Mouse (Mus musculus): ENCODE data around the gene Tppp3.

The Tppp3 gene

GRCm38 (mm10) chr8:105488082-105488481 is 16.8 kb upstream of the Tppp3 start:
- DNase-seq (ENCODE audit: low read depth, low spot score): no peak

GRCm38 (mm10) chr8:105484392-105484791 is 13.1 kb upstream of the Tppp3 start:
- peak; percentile 77 for DNase-seq (ENCODE audit: low read depth, low spot score)

GRCm38 (mm10) chr8:105484030-105484368 is 12.7 kb upstream of the Tppp3 start:
- no peak for DNase-seq (ENCODE audit: low read depth, low spot score)

DNA sequence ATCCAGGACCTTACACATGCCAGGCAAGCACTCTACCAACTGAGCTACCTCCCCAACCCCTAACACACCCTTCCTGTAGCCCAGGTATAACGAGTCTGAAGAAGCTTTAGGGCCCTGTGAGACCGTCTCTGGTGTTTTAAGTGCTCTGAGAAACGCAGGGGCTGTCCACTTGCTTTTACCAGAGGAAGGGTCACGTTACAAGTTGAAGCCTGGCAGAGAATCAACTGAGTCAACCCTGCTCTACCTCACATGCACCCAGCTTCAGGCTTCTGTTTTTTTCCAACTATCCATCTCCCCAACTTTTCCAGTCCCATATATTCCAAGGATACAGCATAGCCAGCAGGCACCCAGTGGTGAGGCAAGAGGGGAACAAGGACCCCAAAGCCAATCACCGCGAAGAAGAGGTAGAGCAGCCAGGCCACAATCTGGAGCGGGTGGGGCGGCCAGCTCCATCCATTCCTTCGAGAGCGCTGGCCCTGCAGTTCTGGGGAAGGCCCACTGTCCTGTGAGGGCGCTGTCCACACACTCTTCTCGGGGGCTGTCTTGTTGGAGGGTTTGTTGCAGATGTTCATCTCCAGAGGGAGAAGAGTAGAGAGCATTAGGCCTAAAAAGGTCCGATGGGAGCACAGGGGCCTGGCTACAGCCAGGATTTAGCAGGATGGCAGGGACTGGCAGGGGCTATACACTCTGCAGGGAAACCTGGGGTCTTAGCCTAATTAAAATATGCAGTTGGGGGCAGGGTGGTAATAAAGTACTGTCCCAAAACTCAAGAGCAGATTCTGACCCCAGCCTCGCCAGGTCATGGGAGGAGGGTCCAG is 12.1 kb upstream of the Tppp3 start:
- DNase-seq (ENCODE audit: low read depth, low spot score): peak; percentile 67

DNA sequence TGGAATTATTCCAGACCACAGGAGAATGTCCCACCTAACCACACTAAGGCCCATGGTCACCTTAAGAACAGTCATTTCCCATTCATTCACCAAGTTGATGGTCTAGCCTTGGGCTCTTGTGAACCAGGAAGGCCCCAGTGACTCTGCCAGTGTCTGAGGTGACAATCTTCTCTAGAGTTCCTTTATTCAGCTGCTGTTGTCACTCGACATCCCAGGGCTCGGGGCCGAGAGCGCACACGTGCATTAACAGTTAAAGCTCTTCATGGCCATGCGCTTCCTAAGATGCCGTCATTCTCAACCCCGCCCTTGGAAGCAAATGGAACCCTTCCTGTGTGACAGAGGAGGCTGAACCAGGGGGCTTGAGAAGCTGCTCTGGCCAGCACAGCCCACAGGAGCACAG is 10.8 kb upstream of the Tppp3 start:
- no peak for DNase-seq (ENCODE audit: low read depth, low spot score)

GRCm38 (mm10) chr8:105481453-105481852 is 10.1 kb upstream of the Tppp3 start:
- DNase-seq (ENCODE audit: low read depth, low spot score): peak; percentile 73

GRCm38 (mm10) chr8:105481013-105481412 is 9.7 kb upstream of the Tppp3 start:
- no peak for DNase-seq (ENCODE audit: low read depth, low spot score)

DNA sequence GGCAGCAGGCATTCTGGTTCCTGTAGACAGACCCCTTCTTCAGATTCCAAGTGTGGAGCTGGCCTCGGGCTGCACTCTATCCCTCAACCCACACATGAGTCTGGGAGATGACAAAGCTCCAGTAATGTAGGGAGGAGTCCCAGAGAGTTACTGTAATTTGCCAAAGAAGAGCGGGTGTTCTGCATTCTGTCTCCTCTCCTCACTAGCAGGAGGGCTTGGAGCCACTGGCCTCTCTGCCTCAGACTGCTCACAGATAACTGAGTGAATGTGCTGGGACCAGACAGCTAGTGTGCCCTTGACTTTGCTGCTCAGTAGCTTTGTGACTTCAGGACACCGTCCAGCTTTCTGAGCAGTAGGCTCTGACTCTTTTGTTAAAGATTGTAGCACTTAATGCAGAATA is 6.5 kb upstream of the Tppp3 start:
- no peak for DNase-seq (ENCODE audit: low read depth, low spot score)

GRCm38 (mm10) chr8:105476628-105477413 is 5.5 kb upstream of the Tppp3 start:
- DNase-seq (ENCODE audit: low read depth, low spot score): peak; percentile 52

GRCm38 (mm10) chr8:105476161-105476560 is 4.8 kb upstream of the Tppp3 start:
- no peak for DNase-seq (ENCODE audit: low read depth, low spot score)

DNA sequence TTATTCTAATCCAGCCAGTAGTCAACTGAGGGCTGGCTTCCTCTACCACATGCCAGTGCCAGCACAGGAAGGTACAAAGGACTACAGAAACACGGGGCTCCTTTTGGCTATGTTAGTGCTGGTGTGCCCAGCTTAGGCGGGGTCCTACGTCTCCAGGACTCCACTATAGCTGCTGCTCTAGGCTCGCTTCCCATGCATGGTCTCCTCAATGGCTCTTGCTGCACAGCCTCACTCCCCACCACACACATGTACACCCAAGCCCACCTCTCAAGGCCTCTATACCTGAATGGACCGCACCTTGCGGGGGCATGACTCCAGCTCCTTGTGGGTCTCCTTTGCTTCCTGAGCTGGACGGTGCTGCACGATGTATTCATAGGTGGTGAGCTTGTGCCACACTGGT is 4.4 kb upstream of the Tppp3 start:
- no peak for DNase-seq (ENCODE audit: low read depth, low spot score)

- DNase-seq (ENCODE audit: low read depth, low spot score): no peak
Measured at GRCm38 (mm10) chr8:105475254-105475653, 3.9 kb upstream of the Tppp3 start.

DNA sequence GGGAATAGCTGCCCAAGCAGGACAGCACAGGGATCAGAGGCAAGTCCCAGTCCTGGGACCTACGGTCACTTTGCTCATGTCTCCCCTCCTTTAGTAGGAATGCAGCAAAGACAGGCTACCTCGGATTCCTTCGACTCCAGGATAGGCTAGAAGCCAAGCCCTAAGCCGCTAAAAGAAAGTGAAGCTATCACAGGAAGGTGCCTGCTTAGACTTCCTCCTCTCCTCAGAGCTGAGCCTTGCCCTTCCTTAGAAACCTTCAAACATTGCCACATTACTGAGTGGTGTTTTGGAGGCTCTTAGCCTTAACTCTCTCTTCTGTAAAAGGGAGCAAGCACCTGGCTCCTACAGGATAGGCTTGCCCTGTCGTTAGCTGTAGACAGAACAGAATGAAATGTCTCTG is 3.4 kb upstream of the Tppp3 start:
- DNase-seq (ENCODE audit: low read depth, low spot score): no peak

GRCm38 (mm10) chr8:105473816-105474606 is 2.7 kb upstream of the Tppp3 start:
- peak; percentile 77 for DNase-seq (ENCODE audit: low read depth, low spot score)

- DNase-seq (ENCODE audit: low read depth, low spot score): no peak
Measured at GRCm38 (mm10) chr8:105472983-105473382, 1.7 kb upstream of the Tppp3 start.

DNA sequence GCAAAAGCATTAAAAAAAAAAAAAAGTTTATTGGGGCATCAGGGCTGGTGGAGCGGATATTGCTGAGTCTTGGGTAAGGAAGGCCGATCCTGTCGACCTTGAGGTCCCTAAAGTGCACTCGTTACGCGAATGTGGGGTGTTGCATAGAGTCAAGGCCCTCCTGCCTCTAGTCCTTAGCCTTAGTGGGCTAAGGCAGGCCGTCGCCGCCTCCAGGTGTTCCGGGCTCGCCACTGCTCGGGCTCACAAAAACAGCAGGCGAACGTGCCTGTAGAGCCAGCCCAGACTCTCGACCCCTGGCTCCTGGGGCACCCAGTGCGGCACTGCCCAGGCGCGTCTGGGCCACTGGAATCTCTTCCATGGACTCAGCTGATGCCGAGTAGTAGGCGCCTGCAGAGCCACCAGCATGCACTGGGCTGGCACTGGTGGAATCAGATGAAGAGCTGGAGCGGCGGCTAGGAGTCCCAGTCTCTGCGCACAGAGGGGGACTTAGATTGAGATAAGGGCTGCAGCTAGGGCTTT is 1.1 kb upstream of the Tppp3 start:
- no peak for DNase-seq (ENCODE audit: low read depth, low spot score)

GRCm38 (mm10) chr8:105470681-105471313 is 529 bp downstream of the Tppp3 start:
- DNase-seq (ENCODE audit: low read depth, low spot score): no peak

DNA sequence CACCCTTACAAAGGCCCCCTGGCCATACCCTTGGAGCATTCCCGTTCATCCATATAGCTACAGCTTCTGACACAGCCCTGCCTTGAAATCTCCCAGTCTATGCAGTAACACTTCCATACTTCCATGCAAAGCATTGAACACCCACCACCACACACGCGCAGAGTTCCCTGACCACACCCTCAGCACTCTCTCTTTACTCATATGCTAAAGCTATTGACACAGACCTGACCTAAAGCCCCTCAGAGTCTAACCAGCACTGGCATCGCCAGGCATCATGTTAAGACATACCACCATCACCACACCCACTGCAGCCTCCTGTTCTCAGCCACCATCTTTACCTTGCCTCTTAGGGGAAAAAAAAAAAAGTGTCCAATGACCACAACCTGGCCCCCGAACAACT is 1.1 kb downstream of the Tppp3 start:
- no peak for DNase-seq (ENCODE audit: low read depth, low spot score)

- no peak for DNase-seq (ENCODE audit: low read depth, low spot score)
Measured at GRCm38 (mm10) chr8:105469816-105470215, 1.5 kb downstream of the Tppp3 start.

DNA sequence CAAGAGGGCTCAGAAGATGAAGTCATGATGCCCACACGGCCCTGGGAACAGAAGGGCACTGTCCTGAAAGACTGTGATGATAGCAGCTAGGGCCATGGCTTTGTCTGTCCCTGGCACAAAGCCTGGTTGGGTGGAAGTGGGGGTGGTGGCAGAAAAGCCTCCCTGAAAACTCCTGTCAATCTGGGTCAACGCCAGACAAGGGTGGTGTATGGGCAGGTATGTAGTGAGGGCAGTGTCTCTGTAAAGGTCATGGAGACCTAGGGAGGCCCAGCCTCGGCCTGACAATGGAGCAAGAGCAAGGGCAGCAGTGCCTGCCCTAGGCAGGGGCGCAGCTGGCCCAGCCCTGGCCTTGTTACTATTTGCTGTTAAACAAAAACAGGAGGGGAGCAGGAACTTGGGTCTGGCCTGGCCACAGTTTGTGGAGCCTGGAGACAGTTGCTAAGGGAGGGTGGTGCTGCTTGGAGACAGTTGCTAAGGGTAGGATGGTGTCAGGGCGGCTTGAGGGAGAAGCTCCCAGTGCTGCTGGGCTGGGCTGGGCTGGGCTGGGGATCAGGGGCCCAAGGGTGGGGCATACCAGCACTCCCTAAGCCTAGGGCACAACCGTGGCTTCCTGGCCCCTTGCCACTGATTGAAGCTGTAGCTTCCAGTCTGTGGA is 2.2 kb downstream of the Tppp3 start:
- peak; percentile 69 for DNase-seq (ENCODE audit: low read depth, low spot score)
